Mouse (Mus musculus) megakaryocyte, embryonic 14.5 days (primary cell): ENCODE data around the gene Vps52.

Experiments
- FLI1 ChIP-seq: IDR thresholded peaks from 2 replicates; pipeline ENCODE4 v1.6.1; 2012; ENCODE audit warnings: low read length, inconsistent platforms, mixed read lengths
- GATA1 ChIP-seq: IDR thresholded peaks from 3 replicates; pipeline ENCODE4 v1.6.1; 2012; ENCODE audit warnings: mixed read lengths, low read length, inconsistent platforms, borderline replicate concordance

GRCm38 (mm10) chr17:33929371-33930279 is 26.0 kb upstream of the Vps52 start, which contains the start of gene Rgl2:
- TF ChIP-seq FLI1 (no peak; the same call in 1 of the 2 replicates), GATA1 (no peak)
